Mouse (Mus musculus): ENCODE results near the gene Mdc1.

- TF ChIP-seq POLR2A (IDR thresholded peaks at IDR 0.05; ENCODE audit: low read depth, low read length), result no peak
- no peak for TF ChIP-seq CTCF (conservative IDR thresholded peaks at IDR 0.05; ENCODE audit: insufficient read depth, insufficient read length, low read depth, low read length)
Measured at GRCm38 (mm10) chr17:35850974-35851373, 9.7 kb downstream of the Mdc1 start.
